Mouse (Mus musculus) layer of hippocampus, adult 11-12 months (tissue): Measurements from ENCODE around the gene Fnbp1.
A peak's percentile ranks its signal among the peaks of the same experiment; 100 is the strongest.

Source experiments
- DNase-seq: peaks from one replicate; pipeline ENCODE4 v3.0.0; 2022; ENCODE audit warnings: low spot score

Gene Fnbp1

DNA sequence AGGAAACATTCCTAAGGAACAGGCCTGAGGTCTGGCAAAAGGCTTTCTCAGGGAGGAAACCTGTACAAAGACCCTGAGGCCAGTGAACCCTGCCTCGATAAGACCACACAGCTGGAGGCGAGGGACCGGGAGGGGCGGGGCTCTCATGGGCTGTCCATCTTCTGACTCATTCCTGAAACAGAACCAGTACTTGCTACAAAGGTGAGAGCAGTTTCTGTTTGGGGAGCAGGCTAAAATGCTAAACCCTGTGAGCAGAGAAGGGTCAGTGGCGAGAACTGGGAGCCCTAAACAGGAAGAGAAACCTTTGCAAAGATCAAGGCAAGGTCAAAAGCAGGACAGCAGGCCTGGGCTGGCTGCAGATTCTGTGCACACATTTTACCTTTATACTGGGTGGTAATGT is 47.2 kb downstream of the Fnbp1 start:
- DNase-seq, result no peak

DNA sequence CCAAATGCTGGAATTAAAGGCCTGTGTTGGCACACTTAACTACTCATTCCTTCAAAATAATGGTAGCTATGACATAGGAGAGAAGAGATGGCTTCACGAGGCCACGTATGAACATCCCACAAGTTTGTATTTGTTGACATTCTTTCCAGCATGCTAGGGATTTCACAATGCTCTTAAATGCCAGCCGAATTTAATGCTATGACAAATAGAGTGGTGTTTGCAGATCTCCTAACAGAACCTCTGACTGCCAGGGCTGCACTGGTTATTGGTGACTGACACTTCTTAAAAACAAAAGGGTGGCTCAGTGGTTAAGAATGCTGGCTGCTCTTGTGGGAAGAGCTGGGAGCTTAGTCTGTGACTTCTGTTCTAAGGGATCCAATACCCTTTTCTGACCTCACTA is 48.9 kb downstream of the Fnbp1 start:
- DNase-seq, result no peak

GRCm38 (mm10) chr2:31091182-31091581 is 50.6 kb downstream of the Fnbp1 start:
- DNase-seq, result no peak

- DNase-seq, result no peak
Measured at GRCm38 (mm10) chr2:31089607-31090006, 52.2 kb downstream of the Fnbp1 start.

DNA sequence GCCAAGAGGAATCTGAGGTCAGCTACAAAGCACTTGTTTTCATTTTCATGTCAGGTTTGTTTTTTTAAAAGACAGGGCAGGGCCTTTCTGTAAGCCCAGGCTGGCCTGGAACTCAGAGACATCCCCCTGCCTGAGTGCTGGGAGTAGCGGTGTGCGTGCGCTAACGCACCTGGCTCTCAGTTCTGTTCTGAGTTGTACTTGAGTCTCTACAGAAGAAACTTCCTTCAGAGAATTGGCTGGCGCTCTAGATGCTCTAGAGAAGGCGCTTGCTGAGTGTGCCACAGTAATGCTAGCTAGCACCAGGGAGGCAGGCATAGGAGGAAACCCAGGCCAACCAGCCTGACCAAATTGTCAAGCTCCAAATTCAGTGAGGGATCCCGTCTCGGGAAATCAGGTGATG is 52.9 kb downstream of the Fnbp1 start:
- DNase-seq, result no peak

- peak; percentile 67 for DNase-seq
Measured at GRCm38 (mm10) chr2:31087663-31088661, 53.8 kb downstream of the Fnbp1 start.

DNA sequence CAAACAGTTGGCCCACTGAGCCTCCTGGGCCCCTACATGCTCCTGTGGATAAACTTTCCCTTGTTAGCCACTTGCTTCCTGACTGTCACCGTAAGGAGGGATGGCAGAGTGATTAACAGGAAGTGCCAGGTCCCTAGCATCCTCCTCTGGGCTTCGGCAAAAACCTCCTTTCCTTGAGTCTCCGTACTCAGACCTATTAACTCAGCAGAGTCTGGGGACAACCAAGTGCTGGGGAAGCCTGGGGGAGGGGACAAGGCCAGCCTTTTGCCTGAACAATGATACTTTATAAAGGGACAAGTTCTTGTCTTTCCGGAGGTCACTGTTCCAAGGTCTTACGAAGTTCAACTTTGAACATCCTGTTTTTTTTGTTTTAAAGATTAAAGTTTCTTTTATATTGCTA is 54.7 kb downstream of the Fnbp1 start:
- DNase-seq, result no peak

- no peak for DNase-seq
Measured at GRCm38 (mm10) chr2:31086543-31086942, 55.3 kb downstream of the Fnbp1 start.

GRCm38 (mm10) chr2:31084169-31084850 is 57.5 kb downstream of the Fnbp1 start:
- no peak for DNase-seq

GRCm38 (mm10) chr2:31083372-31083771 is 58.4 kb downstream of the Fnbp1 start:
- DNase-seq, result no peak

- DNase-seq, result peak; percentile 41
Measured at GRCm38 (mm10) chr2:31082639-31083038, 59.2 kb downstream of the Fnbp1 start.

DNA sequence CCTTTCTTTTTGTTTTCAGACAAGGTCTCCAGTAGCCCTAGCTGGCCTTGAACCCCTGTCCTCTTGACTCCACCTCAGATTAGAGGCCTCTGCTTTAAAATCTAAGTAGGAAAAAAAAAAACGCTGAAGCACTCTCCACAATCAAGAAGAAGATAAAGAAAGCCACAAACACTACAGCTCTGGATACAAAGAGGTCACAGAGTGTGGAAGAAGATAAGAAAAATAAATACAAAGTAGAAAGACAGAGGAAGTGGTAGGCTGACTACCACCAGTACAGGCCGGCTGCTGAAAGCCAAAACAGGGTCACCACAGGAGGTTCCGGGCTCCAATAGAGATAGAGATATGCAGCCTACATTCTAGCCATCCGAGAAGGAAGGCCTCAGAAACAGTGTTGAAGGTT is 60.5 kb downstream of the Fnbp1 start:
- DNase-seq, result no peak

GRCm38 (mm10) chr2:31079117-31079516 is 62.7 kb downstream of the Fnbp1 start:
- DNase-seq, result no peak

DNA sequence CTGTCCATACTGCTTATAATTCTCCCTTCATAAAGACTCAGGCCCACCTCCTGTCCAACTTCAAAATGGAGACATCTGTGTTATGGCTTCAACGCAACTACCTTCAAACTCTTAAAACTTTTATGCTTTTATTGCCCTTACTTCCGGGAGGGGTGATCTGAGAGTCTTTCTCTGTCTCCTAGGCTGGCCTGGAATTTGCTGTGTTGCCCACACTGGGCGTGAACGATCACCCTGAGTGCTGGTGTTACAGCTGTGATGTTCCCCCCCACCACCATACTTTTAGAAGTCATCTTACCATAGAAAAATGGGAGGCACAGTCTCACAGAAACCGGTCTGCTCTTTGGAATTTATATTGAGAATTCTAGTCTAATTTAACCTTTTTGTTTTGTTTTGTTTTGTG is 64.2 kb downstream of the Fnbp1 start:
- no peak for DNase-seq

- DNase-seq, result no peak
Measured at GRCm38 (mm10) chr2:31076351-31077140, 65.3 kb downstream of the Fnbp1 start.

GRCm38 (mm10) chr2:31075836-31076235 is 66.0 kb downstream of the Fnbp1 start:
- DNase-seq, result no peak

DNA sequence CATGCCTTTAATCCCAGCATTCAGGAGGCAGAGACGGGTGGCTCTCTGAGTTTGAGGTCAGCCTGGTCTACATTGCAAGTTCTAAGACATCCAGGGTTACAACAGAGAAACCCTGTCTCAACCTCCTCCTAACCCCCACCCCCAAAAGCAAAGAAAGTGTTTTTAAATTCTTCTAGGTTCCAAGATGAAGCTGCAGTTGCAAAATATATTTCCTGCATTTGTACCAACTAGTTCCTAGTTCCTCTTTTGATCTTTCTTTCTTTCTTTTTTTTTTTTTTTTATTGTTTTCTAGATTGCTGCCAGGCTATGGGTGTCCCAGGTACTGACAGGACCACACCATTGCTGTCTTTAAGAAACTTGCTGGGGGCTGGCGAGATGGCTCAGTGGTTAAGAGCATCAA is 66.6 kb downstream of the Fnbp1 start:
- DNase-seq, result no peak

- no peak for DNase-seq
Measured at GRCm38 (mm10) chr2:31069506-31069905, 72.3 kb downstream of the Fnbp1 start.

- DNase-seq, result no peak
Measured at GRCm38 (mm10) chr2:31069114-31069445, 72.7 kb downstream of the Fnbp1 start.

GRCm38 (mm10) chr2:31068246-31069113 is 73.3 kb downstream of the Fnbp1 start:
- DNase-seq, result peak; percentile 77

GRCm38 (mm10) chr2:31067696-31068245 is 74.0 kb downstream of the Fnbp1 start:
- no peak for DNase-seq
